Mouse (Mus musculus) stomach, postnatal 0 days (tissue): ENCODE results near the gene Susd1. TPM values are rescaled to one million over a fixed set of nuclear protein-coding genes. Genes with fewer than 3 reads are reported as not detected.

Source experiments
- ATAC-seq: fragments of 200-750 bp; cut with Nextera tagmentation; 2 replicates; pipeline ENCODE4 v1.8.0; 2017; ENCODE audit not compliant: low FRiP score, low TSS enrichment
- DNase-seq: peaks from one replicate; pipeline ENCODE4 v3.0.0-alpha.2; 2016; ENCODE audit warnings: low spot score
- H3K27ac ChIP-seq: fragments of 300-500 bp; sonication (generic); replicated peaks from 2 replicates; pipeline ENCODE4 v1.5.1; 2014; ENCODE audit warnings: mild to moderate bottlenecking, control low read depth
- H3K27me3 ChIP-seq: fragments of 300-500 bp; sonication (generic); 2 replicates; pipeline ENCODE4 v1.6.1; 2014; ENCODE audit warnings: low read length; ENCODE audit not compliant: control insufficient read depth, insufficient read depth
- H3K36me3 ChIP-seq: fragments of 300-500 bp; sonication (generic); 2 replicates; pipeline ENCODE4 v1.6.1; 2014; ENCODE audit warnings: low read length, mixed read lengths; ENCODE audit not compliant: control insufficient read depth, insufficient read depth
- H3K4me1 ChIP-seq: fragments of 300-500 bp; sonication (generic); replicated peaks from 2 replicates; pipeline ENCODE4 v1.6.1; 2014; ENCODE audit warnings: antibody characterized with exemption; ENCODE audit not compliant: control insufficient read depth, insufficient read depth
- H3K4me2 ChIP-seq: fragments of 300-500 bp; sonication (generic); replicated peaks from 2 replicates; pipeline ENCODE4 v1.6.1; 2014; ENCODE audit warnings: low read depth, mild to moderate bottlenecking, control low read depth, moderate library complexity
- H3K4me3 ChIP-seq: fragments of 300-500 bp; sonication (generic); 2 replicates; pipeline ENCODE4 v1.5.1; 2014; ENCODE audit warnings: low read depth, low read length, control low read depth
- H3K9ac ChIP-seq: fragments of 300-500 bp; sonication (generic); 2 replicates; pipeline ENCODE4 v1.6.1; 2014; ENCODE audit warnings: mild to moderate bottlenecking, low read length, control low read depth, mixed read lengths
- H3K9me3 ChIP-seq: fragments of 300-500 bp; sonication (generic); 2 replicates; pipeline ENCODE4 v1.6.1; 2016; ENCODE audit warnings: low read length; ENCODE audit not compliant: control insufficient read depth
- CTCF ChIP-seq: IDR thresholded peaks from 2 replicates; pipeline ENCODE4 v1.5.1; 2016; ENCODE audit warnings: antibody characterized with exemption, low read depth, mild to moderate bottlenecking, moderate library complexity
- EP300 ChIP-seq: optimal IDR thresholded peaks from 2 replicates; pipeline ENCODE3; 2016; ENCODE audit warnings: antibody characterized with exemption
- WGBS: fragments of 180-500 bp; shearing (Covaris S2); extraction: QIAGEN DNeasy Blood & Tissue Kit; methylation state at CpG from one replicate; pipeline ENCODE4 v1.1.7; 2014; 5-methylcytosine and 5-hydroxymethylcytosine counted together
- polyA plus RNA-seq: library from polyadenylated mRNA; unstranded; fragments of >200 nt; fragmentation: Nextera tagmentation; extraction: Ambion mirVana; gene quantifications from 2 replicates; pipeline ENCODE4 v1.2.1, GENCODE M21; 2015

The Susd1 gene
- polyA plus RNA-seq, 1 experiment from 2014 or later: 3.2 TPM

DNA sequence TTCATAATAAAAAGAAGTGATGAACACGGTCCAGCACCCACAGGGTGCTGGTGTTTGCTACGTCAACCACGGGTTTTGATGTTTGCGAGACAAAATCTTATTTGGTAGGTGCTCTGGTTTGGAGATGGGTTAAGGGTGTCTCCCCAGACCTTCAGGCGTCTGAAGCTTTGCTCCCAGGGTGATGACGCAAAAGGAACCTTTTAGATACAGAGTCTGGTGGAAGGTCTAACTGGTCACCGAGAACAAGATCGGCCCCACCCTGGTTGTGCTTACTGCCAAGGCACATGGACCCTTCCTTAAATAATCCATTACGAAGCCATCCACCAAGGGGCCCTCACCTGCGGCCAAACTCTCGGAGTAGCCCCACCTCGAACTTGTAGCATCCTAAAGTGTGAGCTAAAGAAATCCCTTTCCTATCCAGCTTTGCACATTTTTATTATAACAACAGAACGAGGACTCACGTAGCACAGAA, 105.0 kb downstream of the Susd1 start:
- Histone ChIP-seq H3K4me1 (0 out of 2 replicates have a peak, but pooled peaks cover 5% of the 10 kb centered on the region), H3K36me3 (no peaks in the 10 kb centered on the region), H3K9me3 (no peaks in the 10 kb centered on the region), H3K9ac (no peak overlapping the region), H3K4me2 (no peak overlapping the region), H3K27me3 (no peaks in the 10 kb centered on the region), H3K27ac (no peak overlapping the region), H3K4me3 (no peak overlapping the region)
- 92% methylated on average over 14 of the region's 14 CpGs for WGBS
- ATAC-seq (no peak), DNase-seq (no peak)
- no peak for TF ChIP-seq CTCF
- TF ChIP-seq EP300: no peak

DNA sequence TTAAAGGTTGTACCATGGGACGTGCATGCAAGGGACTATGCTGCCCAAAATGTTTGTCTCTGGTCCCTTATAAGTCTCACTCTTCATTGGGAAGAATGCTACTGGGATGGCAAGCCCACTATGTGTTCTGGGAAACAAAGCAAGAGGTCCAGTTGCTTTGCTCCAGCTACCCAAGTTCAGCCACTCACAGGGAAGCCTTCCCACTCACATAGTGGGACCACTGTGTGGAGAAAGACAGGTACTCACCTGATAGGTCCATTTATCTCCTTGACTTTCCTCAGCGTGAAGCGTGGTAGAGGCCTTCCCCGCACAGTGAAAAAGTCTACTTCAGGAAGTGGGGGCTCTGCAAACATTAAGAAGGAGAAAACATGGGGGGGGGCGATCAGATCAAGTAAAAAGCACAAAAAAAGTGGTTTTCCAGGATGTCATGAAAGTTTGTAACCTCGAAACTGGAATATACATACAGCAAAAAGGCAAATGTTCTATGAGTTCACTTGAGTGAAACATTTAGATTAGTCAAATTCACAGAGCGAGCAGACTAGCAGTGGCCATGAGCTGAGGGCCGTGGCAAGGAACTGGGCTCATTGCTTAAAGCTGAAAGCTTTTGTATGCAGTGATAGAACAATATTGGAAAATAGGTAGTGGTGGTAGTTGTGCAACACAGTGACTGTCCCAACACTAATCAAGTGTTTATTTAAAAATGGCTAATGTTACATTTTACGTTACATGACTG, 105.6 kb downstream of the Susd1 start:
- ATAC-seq: no peak
- Histone ChIP-seq H3K4me1 (0 out of 2 replicates have a peak, but pooled peaks cover 5% of the 10 kb centered on the region), H3K4me2 (no peak overlapping the region), H3K27me3 (no peaks in the 10 kb centered on the region), H3K36me3 (no peaks in the 10 kb centered on the region), H3K4me3 (no peak overlapping the region), H3K9ac (no peak overlapping the region), H3K9me3 (no peaks in the 10 kb centered on the region), H3K27ac (peak overlapping the region; percentile 96)
- DNase-seq: no peak
- WGBS: 90% methylated on average over 9 of the region's 9 CpGs
- TF ChIP-seq CTCF (no peak), EP300 (no peak)

GRCm38 (mm10) chr4:59332089-59332488, 106.3 kb downstream of the Susd1 start:
- peak; percentile 16 for ATAC-seq

DNA sequence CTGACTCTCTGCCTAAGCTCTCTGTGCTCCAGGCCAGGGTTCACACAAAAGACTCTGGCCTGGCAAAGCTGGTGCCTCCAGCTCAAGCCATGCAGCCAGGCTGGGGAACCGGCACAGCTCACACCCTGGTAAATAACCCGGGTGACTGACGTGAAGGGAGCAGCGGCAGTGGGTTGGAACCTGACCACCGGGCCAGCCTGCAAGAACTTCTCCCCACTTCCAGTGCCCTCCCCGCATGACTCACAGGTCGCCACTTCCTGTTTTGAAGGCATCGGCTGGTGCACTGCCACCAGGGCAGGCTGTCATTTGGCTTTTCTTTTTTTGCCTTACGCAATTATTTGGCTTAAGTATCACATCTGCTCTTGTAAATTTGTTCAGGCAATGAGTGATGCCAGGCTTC, 106.8 kb downstream of the Susd1 start:
- peak; percentile 93 for ATAC-seq
- Histone ChIP-seq H3K4me3 (no peak overlapping the region), H3K4me1 (0 out of 2 replicates have a peak, but pooled peaks cover 5% of the 10 kb centered on the region), H3K27me3 (no peaks in the 10 kb centered on the region), H3K36me3 (no peaks in the 10 kb centered on the region), H3K9me3 (no peaks in the 10 kb centered on the region), H3K27ac (peak overlapping the region; percentile 96), H3K4me2 (no peak overlapping the region), H3K9ac (no peak overlapping the region)
- TF ChIP-seq EP300 (no peak), CTCF (no peak)
- WGBS: 29% methylated on average over 9 of the region's 9 CpGs
- peak; percentile 94 for DNase-seq

More at GRCm38 (mm10) chr4:59332089-59332488, 106.3 kb downstream of the Susd1 start:
- no peak for TF ChIP-seq EP300
- no peak for TF ChIP-seq CTCF
- DNase-seq: no peak
- Histone ChIP-seq H3K27me3 (no peaks in the 10 kb centered on the region), H3K4me1 (0 out of 2 replicates have a peak, but pooled peaks cover 5% of the 10 kb centered on the region), H3K4me3 (no peak overlapping the region), H3K9ac (no peak overlapping the region), H3K36me3 (no peaks in the 10 kb centered on the region), H3K9me3 (no peaks in the 10 kb centered on the region), H3K4me2 (no peak overlapping the region), H3K27ac (peak overlapping the region; percentile 96)
- 37% methylated on average over 5 of the region's 5 CpGs for WGBS

GRCm38 (mm10) chr4:59330961-59331604, 107.3 kb downstream of the Susd1 start:
- no peak overlapping the region for H3K4me3 ChIP-seq
- H3K36me3 ChIP-seq: no peaks in the 10 kb centered on the region
- WGBS: 29% methylated on average over 10 of the region's 10 CpGs
- 0 out of 2 replicates have a peak, but pooled peaks cover 5% of the 10 kb centered on the region for H3K4me1 ChIP-seq
- DNase-seq (no peak), ATAC-seq (peak; percentile 85)
- peak overlapping the region; percentile 96 for H3K27ac ChIP-seq
- TF ChIP-seq EP300: no peak
- peak; percentile 21 for TF ChIP-seq CTCF
- no peak overlapping the region for H3K9ac ChIP-seq
- no peaks in the 10 kb centered on the region for H3K9me3 ChIP-seq
- H3K27me3 ChIP-seq: no peaks in the 10 kb centered on the region
- H3K4me2 ChIP-seq: no peak overlapping the region
